28 mouse cellular contexts compared by ENCODE assay signal in genomic region chr15:12628451-12628850, GRCm38 (mm10).
"Had no signal": no experiment of that assay in that cellular context is flagged by ENCODE, and none has a peak within 500 bp of the region (broad histone marks: within the 10 kb centered on the region; RNA-seq: fewer than 3 reads in every experiment).

No protein-coding gene starts in this region.

- H3K27me3 ChIP-seq: embryonic facial prominence, embryonic 12.5 days; embryonic facial prominence, embryonic 13.5 days; embryonic facial prominence, embryonic 15.5 days; forebrain, embryonic 12.5 days; forebrain, embryonic 13.5 days; forebrain, embryonic 15.5 days had no signal

- H3K9me3 ChIP-seq: embryonic facial prominence, embryonic 12.5 days; embryonic facial prominence, embryonic 15.5 days; forebrain, embryonic 10.5 days; forebrain, embryonic 12.5 days; forebrain, embryonic 13.5 days; forebrain, embryonic 15.5 days had no signal

- H3K4me3 ChIP-seq: embryonic facial prominence, embryonic 10.5 days; embryonic facial prominence, embryonic 12.5 days; embryonic facial prominence, embryonic 13.5 days; embryonic facial prominence, embryonic 15.5 days; erythroblast, embryonic 14.5 days; forebrain, embryonic 10.5 days; forebrain, embryonic 12.5 days; forebrain, embryonic 13.5 days; forebrain, embryonic 15.5 days; gastrocnemius, adult 2 months had no signal

- H3K27ac ChIP-seq: embryonic facial prominence, embryonic 10.5 days; embryonic facial prominence, embryonic 12.5 days; embryonic facial prominence, embryonic 13.5 days; embryonic facial prominence, embryonic 15.5 days; forebrain, embryonic 10.5 days; forebrain, embryonic 12.5 days; forebrain, embryonic 13.5 days; forebrain, embryonic 15.5 days; gastrocnemius, adult 2 months had no signal

- H3K9ac ChIP-seq: embryonic facial prominence, embryonic 12.5 days; embryonic facial prominence, embryonic 13.5 days; embryonic facial prominence, embryonic 15.5 days; forebrain, embryonic 12.5 days; forebrain, embryonic 13.5 days; forebrain, embryonic 15.5 days; forebrain, postnatal 0 days had no signal

- DNase-seq: cerebellum, adult 18-20 months; cerebellum, adult 2 months; cerebellum, adult 8-10 months; cerebellum, adult 9-10 months; cerebellum, adult 9-11 months; cerebellum, postnatal 10 days; cerebellum, postnatal 14 days; cerebellum, postnatal 25 days; cerebellum, postnatal 36 days; embryo, embryonic 11 days; forebrain, postnatal 0 days; gastrocnemius, adult 2 months; gastrocnemius, postnatal 10 days; gastrocnemius, postnatal 14 days; gastrocnemius, postnatal 25 days; gastrocnemius, postnatal 36 days; heart, adult 18-20 months had no signal

- H3K36me3 ChIP-seq: embryonic facial prominence, embryonic 10.5 days; embryonic facial prominence, embryonic 12.5 days; embryonic facial prominence, embryonic 13.5 days; embryonic facial prominence, embryonic 15.5 days; forebrain, embryonic 10.5 days; forebrain, embryonic 12.5 days; forebrain, embryonic 15.5 days had no signal

- H3K4me2 ChIP-seq: embryonic facial prominence, embryonic 12.5 days; embryonic facial prominence, embryonic 13.5 days; embryonic facial prominence, embryonic 15.5 days; forebrain, embryonic 12.5 days; forebrain, embryonic 13.5 days; forebrain, embryonic 15.5 days had no signal

- ATAC-seq: forebrain, embryonic 13.5 days; forebrain, embryonic 14.5 days; forebrain, embryonic 15.5 days; forebrain, embryonic 16.5 days; forebrain, postnatal 0 days had no signal

- H3K4me1 ChIP-seq: forebrain, embryonic 13.5 days; forebrain, embryonic 15.5 days had no signal
